Mouse (Mus musculus): ENCODE data around the gene Ssna1.

Ssna1 gene

DNA sequence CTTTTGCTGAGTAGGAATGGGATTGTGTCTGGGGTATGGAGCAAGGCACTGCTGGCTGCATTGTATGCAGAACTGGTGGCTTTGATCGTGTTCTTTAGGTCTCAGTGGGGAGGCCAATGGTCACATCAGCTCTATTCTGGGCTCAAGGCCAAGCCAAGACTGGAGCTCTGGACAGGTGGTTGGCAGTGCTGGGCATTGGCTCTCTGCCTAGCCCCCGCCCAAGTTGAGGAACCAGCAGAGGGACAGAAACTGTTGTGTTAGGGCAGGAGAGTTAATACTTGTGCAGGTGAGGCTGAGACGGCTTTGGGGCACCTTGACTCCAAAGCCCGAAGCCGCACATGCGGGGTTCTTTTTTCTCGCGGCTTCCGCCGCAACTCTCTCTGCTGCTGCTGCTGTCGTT lies 17.4 kb upstream of the Ssna1 start, which contains the start of gene Lrrc26:
TSS of gene Lrrc26 (plus strand) at position 265 of the 400 bp plus-strand sequence.
- no peak for DNase-seq

DNA sequence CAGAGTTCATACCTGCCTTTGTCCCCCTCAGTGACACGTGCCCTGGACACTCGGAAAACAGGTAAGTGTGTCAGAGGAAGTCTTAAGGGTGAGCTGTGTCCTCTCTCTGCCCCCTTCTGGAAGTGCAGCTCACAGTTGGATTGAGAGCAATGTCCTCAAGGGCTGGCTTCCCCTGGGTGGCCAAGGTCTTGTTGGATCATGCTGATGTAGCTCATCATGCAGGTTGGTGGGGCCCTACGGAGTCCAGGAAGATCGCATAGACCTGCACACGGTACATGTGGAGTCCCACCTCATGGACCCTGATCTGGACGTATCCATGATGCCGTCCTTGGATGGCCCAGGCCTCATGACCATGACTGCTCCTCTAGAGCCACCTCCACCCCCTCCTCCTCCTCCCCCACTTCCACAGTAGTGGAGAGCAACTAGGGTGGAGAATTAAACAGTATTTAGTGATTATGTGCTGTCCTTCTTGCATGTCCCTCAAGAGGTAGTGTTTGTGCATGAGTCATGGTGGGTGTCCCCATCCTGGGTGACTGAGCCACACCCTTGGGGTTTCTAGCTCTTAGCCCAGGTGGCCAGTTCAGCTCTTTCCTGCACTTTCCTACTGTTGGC lies 16.6 kb upstream of the Ssna1 start:
- DNase-seq: no peak

DNA sequence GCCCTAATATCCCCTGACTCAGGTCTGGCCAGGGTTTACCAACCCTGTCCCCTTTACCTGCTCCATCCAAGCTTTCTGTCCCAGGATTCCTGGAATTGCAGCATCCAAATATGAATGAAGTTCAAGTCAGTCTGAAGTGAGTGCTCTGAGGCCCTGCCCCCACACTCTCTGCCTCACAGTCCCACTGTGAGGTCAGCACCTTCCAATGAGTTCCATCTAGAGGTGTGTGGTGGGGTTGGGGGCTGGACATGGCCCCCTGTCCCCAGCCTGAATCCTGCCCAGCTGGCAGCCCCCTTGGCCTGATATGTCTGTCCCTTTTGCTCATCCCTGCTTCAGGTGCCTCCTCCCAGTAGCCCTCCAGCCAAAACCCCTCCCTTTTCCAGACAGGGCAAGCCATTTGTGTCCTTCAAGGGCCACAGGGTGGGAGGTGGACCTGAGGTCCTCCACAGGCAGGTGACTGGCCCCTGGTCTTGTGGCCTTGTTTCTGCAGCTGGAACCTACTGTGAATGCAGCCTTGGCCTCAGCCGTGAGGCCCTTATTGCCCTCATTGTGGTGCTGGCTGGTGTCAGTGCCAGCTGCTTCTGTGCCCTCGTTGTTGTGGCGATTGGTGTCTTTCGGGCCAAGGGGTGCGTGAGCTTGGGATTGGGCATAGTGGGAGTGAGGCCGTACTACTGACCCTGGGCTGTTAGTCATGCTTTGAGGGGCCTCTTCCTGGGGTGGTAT lies 15.8 kb upstream of the Ssna1 start, which contains the start of gene Tmem210:
TSS of gene Tmem210 (plus strand) at position 219 of the 723 bp plus-strand sequence.
- DNase-seq: no peak

DNA sequence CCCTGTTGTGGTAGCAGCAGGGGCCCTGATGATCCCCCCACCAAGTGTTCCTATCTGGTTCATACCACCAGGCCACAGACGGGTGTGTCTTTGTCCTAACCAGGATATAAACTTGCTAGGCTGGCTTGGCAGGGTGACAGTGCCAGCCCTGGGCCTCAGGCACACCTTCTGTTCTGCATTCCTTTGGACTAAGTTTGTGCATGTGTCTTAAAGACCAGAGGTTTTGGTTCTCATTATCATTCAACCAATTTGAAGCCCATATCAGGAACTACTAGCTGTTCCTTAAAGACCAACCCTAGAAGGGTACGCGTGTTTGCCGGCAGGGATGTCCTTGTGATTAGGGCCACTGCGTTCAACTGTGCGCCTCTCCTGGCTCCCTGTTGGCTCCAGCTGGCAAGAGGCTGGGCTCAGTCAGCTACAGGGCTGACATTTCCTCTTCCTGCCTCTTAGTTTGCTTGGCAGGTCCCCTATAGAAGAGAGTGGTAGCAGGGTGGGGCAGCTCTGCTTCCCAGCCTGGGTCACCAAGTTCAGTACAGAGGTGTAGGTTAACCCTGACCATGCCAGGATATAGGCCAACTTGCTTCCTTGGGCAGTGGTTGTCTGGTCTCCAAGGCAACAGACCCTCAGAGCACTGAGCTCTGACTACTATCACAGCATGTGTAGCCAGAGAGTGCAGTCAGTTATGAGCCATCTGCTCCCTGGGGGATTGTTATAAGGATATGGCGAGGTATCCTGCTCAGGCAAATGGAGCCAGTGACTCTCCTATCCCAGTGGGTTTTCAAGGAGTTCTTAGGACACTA lies 14.8 kb upstream of the Ssna1 start:
- no peak for DNase-seq

DNA sequence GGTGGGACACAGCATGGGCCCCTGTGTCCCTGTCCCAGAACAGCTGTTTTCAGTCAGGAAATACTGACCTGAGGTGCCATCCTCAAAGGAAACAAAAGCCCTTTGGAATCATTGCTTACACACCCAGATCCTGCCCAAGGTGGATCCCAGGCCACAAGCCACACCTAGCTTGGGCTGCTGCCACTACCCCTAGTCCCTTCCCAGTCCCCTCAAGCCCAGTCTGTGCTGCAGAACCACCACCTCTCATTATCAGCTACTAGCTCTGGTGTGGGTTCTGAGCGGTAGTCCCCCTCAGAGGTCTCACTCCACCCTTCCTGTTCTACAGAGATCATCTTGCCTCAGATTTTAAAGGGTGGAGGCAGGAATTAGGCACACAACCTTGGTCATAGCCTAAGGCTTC lies 14.1 kb upstream of the Ssna1 start:
- DNase-seq: no peak

DNA sequence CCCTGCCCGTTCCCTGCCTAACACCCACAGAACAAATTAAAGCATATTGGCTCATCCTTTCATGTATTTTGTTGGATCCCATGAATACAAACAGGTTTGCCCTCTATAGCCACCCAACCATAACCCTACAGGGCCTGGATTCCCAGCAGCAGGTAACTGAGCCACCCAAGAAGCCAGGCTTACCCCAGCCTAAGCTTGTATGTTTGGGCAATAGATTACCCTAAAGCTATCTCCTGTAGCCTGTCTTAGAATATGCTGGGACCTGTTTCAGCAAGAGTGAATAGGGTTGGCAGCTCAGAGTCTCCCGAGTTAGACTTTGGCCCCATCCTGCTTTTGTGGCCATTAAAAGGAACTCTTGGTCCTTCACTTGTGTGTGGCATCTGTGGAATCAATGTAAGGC lies 13.3 kb upstream of the Ssna1 start:
- DNase-seq: no peak

DNA sequence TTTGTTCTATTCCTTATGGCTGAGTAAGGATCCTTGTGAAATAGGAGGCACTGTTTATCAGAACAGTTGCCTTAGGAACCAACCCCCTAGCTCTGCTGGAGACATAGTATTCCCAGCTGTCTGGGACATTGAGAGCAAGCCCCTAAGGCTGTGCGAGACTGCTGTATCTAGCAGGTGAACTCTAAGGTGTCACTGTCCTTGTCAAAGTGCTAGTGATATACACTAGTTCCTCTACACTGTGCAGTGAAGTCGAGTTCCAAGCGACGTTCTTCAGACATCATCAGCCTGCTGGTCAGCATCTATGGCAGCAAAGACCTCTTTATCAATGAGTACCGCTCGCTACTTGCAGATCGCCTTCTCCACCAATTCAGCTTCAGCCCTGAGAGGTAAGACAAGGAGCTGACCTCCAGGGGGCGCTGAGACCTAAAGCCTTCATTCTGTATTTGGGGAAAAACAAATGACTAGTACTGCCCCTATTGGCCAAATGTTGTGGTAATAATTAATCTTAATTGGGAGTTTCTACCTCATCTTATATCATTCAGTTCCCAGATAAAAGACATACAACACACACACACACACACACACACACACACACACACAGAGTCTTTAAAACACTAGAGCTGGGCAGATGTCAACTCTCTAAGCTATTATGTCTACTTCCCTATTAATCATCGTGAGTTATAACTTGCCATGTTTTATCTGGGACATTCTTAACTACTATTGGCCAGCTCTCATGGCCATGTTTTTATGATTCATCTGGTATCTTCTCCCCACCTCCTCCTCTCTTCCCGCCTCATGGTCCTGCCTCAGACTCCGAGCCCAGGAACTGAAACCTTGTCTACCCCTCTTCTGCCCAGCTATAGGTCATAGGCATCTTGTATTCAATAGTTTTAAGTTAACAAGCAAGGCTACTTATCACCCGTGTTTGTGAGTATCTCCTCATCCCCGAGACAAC lies 7.0 kb upstream of the Ssna1 start:
- peak; percentile 68 for DNase-seq

DNA sequence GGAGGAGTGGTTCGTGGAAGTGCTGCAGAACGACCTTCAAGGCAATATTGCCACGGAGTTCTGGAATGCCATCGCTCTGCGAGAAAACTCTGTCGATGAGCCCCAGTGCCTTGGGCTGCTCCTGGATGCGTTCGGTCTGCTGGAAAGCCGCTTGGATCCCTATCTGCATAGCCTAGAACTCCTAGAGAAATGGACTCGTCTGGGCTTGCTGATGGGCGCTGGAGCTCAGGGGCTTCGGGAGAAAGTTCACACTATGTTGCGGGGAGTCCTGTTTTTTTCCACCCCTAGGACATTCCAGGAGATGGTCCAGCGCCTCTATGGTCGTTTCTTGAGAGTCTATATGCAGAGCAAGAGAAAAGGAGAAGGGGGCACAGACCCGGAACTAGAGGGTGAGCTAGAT lies 772 bp upstream of the Ssna1 start:
- no peak for DNase-seq

GRCm38 (mm10) chr2:25272515-25272914 lies 277 bp upstream of the Ssna1 start:
- DNase-seq: no peak

DNA sequence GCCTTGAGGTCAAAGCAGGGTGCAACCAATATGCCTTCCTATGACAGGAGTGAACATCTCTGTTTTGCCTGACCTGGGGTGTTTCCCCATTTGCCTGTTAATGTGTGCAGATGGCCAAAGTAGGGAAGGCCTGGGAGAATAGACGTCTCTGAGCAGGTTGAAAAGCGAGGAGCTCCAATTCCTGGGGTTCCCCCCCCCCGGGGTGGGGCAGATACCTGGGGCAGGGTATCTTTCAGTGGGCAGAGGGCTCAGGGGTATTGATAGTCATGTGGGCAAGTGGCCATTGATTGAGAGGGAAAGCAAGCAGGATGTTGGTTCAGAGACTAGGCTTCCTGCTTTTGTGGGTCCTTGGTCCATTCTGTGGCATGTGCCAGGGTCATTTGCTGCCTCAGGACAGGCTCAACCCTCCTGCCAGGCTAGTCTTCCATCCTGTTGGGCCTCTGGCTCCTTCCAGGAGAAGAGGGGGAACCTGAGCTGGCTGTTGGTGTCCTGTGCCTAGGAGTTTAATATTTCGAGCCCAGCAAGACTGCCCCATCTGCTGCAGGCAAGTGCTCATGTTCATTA lies 4.4 kb downstream of the Ssna1 start:
- no peak for DNase-seq

- DNase-seq: no peak
Measured at GRCm38 (mm10) chr2:25267241-25267640, 5.0 kb downstream of the Ssna1 start.

GRCm38 (mm10) chr2:25266720-25267119 lies 5.5 kb downstream of the Ssna1 start:
- no peak for DNase-seq

- no peak for DNase-seq
Measured at GRCm38 (mm10) chr2:25265897-25266656, 6.2 kb downstream of the Ssna1 start.

GRCm38 (mm10) chr2:25264851-25265250 lies 7.4 kb downstream of the Ssna1 start:
- DNase-seq: no peak

DNA sequence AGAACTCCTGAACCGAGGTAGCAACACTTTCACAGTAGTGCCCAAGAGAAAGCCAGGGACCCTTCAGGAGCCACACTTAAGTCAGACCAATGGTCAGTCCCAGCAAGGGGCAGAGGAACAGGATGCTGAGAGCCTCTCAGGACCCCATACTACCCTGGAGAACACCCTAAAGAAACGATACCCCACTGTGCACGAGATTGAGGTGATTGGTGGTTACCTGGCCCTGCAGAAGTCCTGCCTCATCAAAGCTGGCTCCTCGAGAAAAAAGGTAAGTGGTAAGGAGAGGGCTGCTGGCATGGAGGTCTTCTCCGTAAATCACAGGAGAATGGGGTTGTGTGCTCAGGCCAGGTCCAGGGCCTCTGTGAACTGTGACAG lies 8.0 kb downstream of the Ssna1 start:
- DNase-seq: no peak

- no peak for DNase-seq
Measured at GRCm38 (mm10) chr2:25263623-25264285, 8.5 kb downstream of the Ssna1 start.

GRCm38 (mm10) chr2:25262795-25263622 lies 9.2 kb downstream of the Ssna1 start:
- DNase-seq: peak; percentile 61

- DNase-seq: peak; percentile 94
Measured at GRCm38 (mm10) chr2:25262291-25262767, 9.9 kb downstream of the Ssna1 start, which contains the start of gene Tprn. Gene Tprn, plus strand, starts transcription at chr2:25262618.

- DNase-seq: no peak
Measured at GRCm38 (mm10) chr2:25261870-25262269, 10.4 kb downstream of the Ssna1 start.

- peak; percentile 25 for DNase-seq
Measured at GRCm38 (mm10) chr2:25258887-25259286, 13.4 kb downstream of the Ssna1 start.
